Mouse (Mus musculus) olfactory bulb, adult 2 months (tissue): ENCODE data around the gene Mrps26.

Source experiments
- CTCF ChIP-seq: fragments of 200-500 bp; IDR thresholded peaks from 2 replicates; pipeline ENCODE4 v1.5.1; 2012; ENCODE audit warnings: low read depth, mild to moderate bottlenecking, low read length, moderate library complexity; ENCODE audit not compliant: insufficient read depth
- POLR2A ChIP-seq: fragments of 200-500 bp; IDR thresholded peaks from 2 replicates; pipeline ENCODE4 v1.6.1; 2012; ENCODE audit warnings: mild to moderate bottlenecking, low read depth, low read length, moderate library complexity; ENCODE audit not compliant: insufficient read depth

- TF ChIP-seq CTCF (no peak), POLR2A (no peak)
These were observed 24.8 kb downstream of the Mrps26 start for GRCm38 (mm10) chr2:130588373-130588772.
